Mouse (Mus musculus) G1E (cell line): ENCODE measurements around the gene Stk4.

Source experiments
- CTCF ChIP-seq: IDR thresholded peaks from 2 replicates; pipeline ENCODE4 v1.5.1; 2012; ENCODE audit warnings: low read depth, low read length, inconsistent platforms, mixed read lengths
- GATA1 ChIP-seq: IDR thresholded peaks from 2 replicates; pipeline ENCODE4 v1.6.1; 2012; ENCODE audit warnings: borderline replicate concordance, low read length, inconsistent platforms, mixed read lengths
- GATA2 ChIP-seq: IDR thresholded peaks from 2 replicates; pipeline ENCODE4 v1.6.1; 2012; ENCODE audit warnings: low read depth, low read length, inconsistent platforms, borderline replicate concordance
- POLR2AphosphoS5 ChIP-seq: IDR thresholded peaks from 2 replicates; pipeline ENCODE4 v1.6.1; 2012; ENCODE audit warnings: low read depth, low read length, inconsistent platforms; ENCODE audit not compliant: insufficient replicate concordance
- TAL1 ChIP-seq: conservative IDR thresholded peaks from 2 replicates; pipeline ENCODE4 v1.6.1; 2012; ENCODE audit warnings: low read depth, low read length, inconsistent platforms, mixed read lengths

- TF ChIP-seq CTCF (no peak), POLR2AphosphoS5 (no peak), TAL1 (no peak), GATA1 (no peak), GATA2 (no peak)
These were observed 126.0 kb downstream of the Stk4 start for GRCm38 (mm10) chr2:164195971-164196699.
